Mouse (Mus musculus): ENCODE measurements around the gene Ly6g6e. TPM values are rescaled to one million over a fixed set of nuclear protein-coding genes. Genes with fewer than 3 reads are reported as not detected.
"Not testable (repeated sequence)": the region's sequence is repeated elsewhere in the genome, so short reads cannot be mapped to it uniquely, and the experiment has no call there.

Gene Ly6g6e
- not detected for total RNA-seq (2021)

DNA sequence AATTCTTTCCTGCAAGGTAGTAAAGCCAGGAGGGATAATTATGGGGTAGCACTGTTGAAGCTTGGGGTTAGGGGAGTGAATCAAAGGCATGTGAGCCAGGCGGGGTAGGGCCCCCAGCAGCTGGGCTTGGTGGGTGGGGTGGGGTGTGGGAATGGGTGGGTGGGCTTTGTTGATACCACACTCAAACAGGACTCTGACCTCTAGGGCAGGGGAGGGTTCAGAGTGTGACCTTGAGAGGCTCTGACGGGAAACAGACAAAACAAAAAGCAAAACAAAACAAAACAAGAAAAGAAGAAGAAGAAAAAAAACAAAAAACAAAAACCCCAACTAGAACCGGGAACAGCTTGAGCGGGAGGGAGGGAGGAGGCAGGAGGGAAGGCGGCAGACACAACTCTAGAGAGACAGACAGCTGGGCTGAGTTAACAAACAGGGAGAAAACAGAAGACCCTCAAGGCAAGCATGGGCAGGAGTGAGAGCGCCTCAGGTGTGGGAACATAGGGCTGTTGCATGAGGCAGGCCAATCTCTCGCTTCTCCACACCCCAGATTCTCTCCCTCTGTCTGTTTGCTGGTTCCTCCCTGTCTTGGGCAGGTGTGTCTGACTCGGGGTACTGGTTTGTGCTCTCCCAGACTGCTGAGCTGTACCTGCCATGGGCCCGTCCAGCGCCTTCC is at the start of gene Ly6g6e:
TSS of gene Ly6g6e (plus strand) at position 396 of the 670 bp plus-strand sequence.
- intact Hi-C loops (cut with DNase I): loop anchor here (5.0 kb wide), 1 partner anchor 54 kb away; no protein-coding TSS in a partner anchor
- no peak for DNase-seq (ENCODE audit: low spot score)

DNA sequence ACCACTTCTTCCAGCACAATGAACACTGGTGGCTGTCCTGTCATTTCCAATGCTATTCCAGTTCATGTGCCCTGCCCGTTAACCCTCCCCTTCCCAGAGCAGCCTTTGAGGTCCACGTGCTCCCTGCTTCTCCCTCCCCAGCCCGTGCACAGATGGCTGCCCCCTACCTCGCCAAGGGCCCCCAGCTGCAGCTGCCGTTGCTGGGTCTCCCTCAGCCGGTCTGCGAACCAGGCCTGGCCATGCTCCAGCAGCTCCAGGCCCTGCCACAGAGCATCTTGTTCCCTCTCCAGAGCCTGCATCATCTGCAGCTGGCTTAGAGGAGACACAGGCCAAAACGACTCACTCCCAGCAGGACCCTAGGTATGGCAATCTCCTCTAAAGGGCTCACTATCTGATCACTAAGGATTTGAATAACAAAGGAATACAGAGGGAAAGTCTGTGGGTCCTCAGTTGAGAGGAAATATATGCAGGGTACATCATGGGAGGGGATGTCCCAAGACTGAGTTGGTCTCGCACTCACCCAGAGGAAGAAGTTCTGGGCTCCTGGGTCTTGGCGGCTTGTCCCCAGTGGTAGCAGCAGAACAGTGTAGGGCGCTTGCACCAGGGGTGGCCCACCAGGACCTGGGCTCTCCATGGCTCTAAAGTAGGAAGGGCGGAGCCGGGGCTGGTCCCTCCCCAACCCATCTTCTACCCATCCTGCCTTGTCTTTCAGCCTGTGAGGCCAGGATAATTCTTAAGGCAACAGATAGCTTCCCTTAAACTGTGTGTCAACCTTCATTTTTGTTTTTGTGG is 49.2 kb upstream of the Ly6g6e start, which contains the start of gene Sapcd1:
TSS of gene Sapcd1 (minus strand) at position 740 of the 792 bp plus-strand sequence.
- DNase-seq (ENCODE audit: low spot score): no peak
- intact Hi-C loops (cut with DNase I): loop anchor here (10.0 kb wide), 1 partner anchor 207 kb away; the partner anchor contains the start of genes Atp6v1g2 and Nfkbil1

DNA sequence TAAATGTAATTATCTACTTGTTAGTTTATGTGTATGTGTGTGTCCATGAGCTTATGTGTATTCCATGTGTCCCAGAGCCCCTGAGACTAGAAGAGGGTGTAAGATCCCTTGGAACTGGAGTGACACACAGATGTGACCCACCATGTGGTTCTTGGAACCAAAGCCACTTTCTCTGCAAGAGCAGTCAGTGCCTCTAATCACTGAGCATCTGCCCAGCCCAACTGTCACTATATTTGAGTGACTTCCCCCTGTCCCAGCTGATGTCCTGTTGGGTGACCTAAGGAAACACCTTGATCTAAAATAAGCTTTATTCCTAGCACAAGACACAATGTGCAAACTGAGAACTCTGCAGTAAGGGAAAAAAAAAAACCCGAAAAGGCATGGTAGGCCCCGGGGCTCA is 48.4 kb upstream of the Ly6g6e start:
- no peak for DNase-seq (ENCODE audit: low spot score)
- intact Hi-C loops (cut with DNase I): loop anchor here (10.0 kb wide), 1 partner anchor 206 kb away; the partner anchor contains the start of genes Atp6v1g2 and Nfkbil1

DNA sequence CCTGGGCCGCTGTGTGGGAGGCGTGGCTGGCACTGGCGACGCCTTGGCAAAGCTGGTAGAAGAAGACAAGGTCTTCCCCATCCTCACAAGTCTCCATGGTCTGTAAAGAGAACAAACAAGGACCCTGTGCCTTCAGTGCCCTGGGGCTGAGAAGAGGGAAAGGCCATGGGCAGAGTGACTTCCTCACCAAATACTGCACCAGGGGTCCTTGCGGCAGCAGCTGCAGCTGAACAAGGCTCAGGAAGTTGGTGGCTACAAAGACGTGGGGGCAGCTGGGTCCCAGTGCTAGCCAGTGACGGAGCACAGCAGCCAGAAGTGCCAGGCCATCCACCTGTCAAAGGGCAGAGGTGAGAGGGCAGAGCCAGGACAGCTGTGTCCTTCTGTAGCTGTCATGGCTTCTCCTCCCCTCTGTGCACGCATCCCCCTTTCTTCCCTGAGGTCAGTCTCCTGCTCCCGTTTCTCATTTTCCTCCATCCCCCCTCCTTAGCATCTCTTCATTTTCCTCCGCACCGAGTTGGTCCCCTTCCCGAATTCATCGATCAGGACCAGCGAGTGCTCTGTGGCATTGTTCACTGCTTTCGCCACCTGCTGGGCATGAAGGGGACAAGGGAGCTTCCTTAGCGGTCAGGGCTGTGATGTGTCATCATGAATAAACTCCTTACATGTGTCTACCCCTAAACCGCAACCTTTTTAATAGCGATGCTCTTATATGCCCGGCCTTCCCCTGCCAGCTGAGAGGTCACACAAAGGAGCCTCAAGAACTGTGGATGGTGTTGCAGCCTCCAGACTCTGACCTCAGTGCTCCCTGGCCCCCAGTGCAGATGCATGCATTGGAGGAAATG is 46.8 kb upstream of the Ly6g6e start:
- no peak for DNase-seq (ENCODE audit: low spot score)
- intact Hi-C loops (cut with DNase I): loop anchor here (10.0 kb wide), 1 partner anchor 205 kb away; the partner anchor contains the start of genes Atp6v1g2 and Nfkbil1

- intact Hi-C loops (cut with DNase I): no loop called here
- no peak for DNase-seq (ENCODE audit: low spot score)
Measured at GRCm38 (mm10) chr17:35031272-35031671, 45.4 kb upstream of the Ly6g6e start.

GRCm38 (mm10) chr17:35031880-35032279 is 44.8 kb upstream of the Ly6g6e start:
- DNase-seq (ENCODE audit: low spot score): no peak
- intact Hi-C loops (cut with DNase I): no loop called here

DNA sequence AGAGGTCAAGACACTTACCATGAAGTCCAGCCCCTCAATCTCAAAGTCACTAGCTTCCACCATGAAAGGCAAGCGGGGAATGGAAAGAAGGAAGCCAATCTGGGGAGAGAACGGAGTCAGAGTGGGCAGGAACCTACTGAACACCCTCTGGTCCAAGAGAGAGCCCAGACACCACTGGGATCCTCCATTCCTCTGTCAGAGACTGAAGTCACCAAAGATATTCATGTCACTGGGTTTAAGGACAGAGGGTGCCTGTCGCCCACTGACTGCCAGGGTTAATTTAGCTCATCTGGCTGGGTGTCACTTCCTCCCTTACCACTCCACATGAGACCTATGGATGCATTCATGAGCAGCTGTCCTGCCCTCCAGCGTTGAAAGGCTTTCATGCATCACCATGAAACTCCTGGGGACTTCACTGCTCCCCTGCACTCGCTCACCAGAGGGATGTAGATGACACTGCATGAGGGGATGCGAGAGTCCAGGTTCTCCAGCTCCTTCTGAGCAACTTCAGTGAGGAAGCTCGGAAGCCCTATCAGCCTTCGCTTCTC is 44.3 kb upstream of the Ly6g6e start:
- intact Hi-C loops (cut with DNase I): no loop called here
- DNase-seq (ENCODE audit: low spot score): no peak

- intact Hi-C loops (cut with DNase I): not testable (repeated sequence)
Measured at GRCm38 (mm10) chr17:35033703-35034102, 43.0 kb upstream of the Ly6g6e start.

GRCm38 (mm10) chr17:35034896-35035295 is 41.8 kb upstream of the Ly6g6e start:
- intact Hi-C loops (cut with DNase I): no loop called here
- DNase-seq (ENCODE audit: low spot score): no peak

More at GRCm38 (mm10) chr17:35033703-35034102, 43.0 kb upstream of the Ly6g6e start:
- not testable (repeated sequence) for DNase-seq (ENCODE audit: low spot score)

GRCm38 (mm10) chr17:35039121-35039873 is 37.4 kb upstream of the Ly6g6e start:
- DNase-seq (ENCODE audit: low spot score): no peak
- intact Hi-C loops (cut with DNase I): no loop called here

DNA sequence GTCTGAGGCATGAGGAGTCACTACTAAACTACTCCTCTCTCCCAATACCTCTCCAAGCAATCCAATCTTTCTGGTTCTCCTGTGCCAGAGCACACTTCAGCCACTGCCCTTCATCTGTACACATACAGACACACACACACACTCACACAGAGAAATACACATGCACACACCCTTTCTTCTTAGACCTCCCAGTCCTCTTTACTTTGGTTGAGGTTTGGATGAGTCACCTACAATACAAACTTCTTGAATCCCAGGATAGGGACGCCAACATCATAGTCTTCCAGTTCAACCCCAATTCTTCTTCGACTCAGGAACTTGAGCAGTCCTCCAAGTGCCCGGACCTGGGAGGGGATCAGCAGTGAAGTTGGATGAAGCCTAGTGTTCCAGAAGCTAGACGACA is 32.9 kb upstream of the Ly6g6e start:
- intact Hi-C loops (cut with DNase I): loop anchor here (2.0 kb wide), 1 partner anchor 21 kb away; no protein-coding TSS in a partner anchor
- DNase-seq (ENCODE audit: low spot score): no peak

GRCm38 (mm10) chr17:35044904-35045806 is 31.5 kb upstream of the Ly6g6e start:
- intact Hi-C loops (cut with DNase I): loop anchor here (2.0 kb wide), 1 partner anchor 22 kb away; no protein-coding TSS in a partner anchor
- no peak for DNase-seq (ENCODE audit: low spot score)

DNA sequence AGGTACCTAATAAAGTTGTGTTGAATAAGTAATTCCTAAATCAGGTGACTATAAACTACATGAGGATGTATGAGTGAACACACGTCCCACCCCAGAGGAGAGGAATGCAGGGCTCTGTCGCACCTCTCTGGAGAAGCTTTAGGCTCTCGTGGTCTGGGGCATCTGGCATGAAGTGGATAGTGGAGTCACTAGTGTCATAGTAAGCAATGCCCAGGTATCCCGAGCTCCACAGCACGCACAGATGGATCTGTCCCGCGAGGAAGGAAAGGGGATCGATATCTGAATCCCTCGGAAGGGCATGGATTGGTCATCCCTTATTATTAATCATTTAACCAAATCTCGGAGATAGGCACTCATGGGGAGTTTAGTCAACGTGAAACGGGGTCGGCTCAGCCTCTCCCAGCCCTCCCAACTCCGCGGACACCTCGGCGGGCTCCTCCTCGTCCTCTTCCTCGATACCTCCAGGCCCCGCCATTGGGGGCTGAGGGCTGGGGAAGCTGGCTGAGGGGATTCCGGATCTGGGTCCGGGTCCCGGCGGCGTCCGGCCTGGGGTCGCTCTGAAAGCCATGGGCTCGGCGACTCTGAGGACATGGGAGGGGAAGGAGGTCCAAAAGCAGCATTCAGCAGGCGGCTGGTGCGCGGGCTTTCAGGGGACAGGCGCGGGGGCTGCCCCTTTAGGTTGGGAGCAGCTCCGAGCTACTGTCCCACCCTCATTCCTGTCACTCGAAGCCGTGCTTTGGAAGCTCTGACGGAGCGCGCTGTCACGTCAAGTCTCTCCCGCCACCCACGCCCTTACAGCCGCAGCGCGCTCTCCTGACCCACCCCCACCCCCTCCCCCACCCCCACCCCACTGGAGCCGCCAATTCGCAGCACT is 30.7 kb upstream of the Ly6g6e start:
- intact Hi-C loops (cut with DNase I): loop anchor here (2.0 kb wide), 1 partner anchor 23 kb away; no protein-coding TSS in a partner anchor
- DNase-seq (ENCODE audit: low spot score): no peak

GRCm38 (mm10) chr17:35046681-35047455 is 29.8 kb upstream of the Ly6g6e start, which contains the start of gene Msh5:
Gene Msh5, minus strand, starts transcription at chr17:35046745.
- peak; percentile 97 for DNase-seq (ENCODE audit: low spot score)
- intact Hi-C loops (cut with DNase I): no loop called here

- intact Hi-C loops (cut with DNase I): no loop called here
- no peak for DNase-seq (ENCODE audit: low spot score)
Measured at GRCm38 (mm10) chr17:35047688-35048087, 29.0 kb upstream of the Ly6g6e start.
